Mouse (Mus musculus): Measurements from ENCODE around the gene Tcp11.

Tcp11 gene

DNA sequence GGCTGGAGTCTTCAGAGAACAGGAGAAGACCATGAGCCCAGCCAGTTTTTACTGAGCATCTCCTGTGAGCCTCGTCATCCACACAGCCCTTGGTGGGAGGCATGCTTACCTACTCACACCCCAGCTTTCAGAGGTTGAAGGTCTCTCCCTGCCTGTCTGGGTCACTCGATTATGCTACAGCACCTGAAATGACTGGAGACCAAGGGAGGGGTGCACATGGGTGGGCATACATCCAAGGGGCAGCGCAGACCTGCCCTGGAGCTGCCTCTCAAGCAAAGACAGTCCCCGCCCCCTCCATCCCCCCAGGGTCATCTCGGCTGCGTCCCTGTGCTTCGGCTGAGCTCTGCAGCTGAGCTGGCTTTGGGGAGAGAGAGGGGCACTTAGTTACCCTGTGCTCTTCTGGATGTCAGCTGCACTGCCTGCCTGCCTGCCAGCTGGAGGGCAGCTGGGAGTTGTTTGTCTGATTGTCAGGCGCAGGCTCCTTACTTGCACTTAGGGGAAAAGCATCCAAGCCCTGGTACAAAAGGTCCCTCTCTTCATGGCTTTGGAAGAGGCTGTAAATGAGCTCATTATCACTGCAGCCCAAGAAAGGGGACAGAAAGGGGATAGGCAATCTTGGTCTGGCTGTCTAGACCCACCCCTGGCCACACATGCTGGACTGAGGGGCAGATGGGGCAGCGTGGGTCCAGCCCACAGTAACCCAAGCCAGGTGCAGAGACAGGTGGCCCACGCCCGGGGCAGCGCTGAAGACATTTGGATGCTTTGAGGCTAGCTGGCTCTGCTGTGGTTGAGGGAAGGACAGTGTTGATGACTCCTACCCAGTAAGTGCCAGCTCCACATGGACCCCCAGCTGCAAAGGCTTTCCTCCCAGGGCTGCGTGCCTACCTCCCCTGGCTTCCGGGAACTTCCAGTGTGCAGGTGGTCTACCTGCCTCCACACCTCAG lies 43.4 kb downstream of the Tcp11 start:
- DNase-seq (ENCODE audit: low spot score): no peak

DNA sequence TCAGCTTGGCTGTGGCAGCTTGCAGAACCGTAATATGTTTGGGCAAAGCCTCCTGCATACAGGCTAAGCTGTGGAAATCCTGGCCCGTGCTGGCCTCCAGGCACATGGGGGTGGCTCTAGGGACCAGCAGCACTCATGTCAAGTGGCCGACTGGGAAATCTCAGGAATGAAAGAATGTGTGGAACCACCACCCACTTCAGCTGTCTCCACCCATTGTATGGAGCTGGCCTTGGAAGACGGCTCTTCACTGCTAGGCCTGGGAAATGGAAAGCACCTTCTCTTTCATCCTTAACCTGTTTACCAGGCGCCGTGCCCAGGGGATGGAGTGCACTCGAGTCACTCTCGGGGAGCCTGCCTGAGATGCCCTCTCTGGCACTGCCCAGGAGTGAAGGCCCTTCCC lies 45.5 kb downstream of the Tcp11 start:
- DNase-seq (ENCODE audit: low spot score): no peak

DNA sequence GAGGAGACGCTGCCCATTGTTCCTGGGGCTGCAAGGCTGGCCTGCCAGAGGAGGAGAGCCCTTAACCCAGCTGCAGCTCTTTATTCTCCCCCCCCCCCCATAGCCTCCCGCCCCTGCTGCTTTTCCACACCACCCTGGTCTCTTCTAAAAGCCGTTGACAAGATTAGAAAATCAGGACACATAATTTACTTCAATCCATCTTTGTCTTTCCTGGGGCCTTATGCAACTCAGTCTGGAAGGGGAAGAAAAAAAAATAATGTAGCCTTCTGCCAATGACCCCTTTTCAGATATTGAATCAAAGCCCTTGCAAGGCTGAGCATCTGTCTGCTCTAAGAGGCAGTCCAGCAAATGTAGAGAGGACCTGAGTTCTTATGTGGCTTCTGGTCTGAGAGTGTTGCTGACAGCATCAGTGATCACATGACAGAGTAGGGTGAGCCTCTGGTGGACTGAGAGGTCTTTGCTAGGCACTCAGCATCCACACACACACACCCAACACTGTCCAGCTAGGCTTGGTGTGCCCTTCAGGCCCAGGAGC lies 47.3 kb downstream of the Tcp11 start:
- no peak for DNase-seq (ENCODE audit: low spot score)

DNA sequence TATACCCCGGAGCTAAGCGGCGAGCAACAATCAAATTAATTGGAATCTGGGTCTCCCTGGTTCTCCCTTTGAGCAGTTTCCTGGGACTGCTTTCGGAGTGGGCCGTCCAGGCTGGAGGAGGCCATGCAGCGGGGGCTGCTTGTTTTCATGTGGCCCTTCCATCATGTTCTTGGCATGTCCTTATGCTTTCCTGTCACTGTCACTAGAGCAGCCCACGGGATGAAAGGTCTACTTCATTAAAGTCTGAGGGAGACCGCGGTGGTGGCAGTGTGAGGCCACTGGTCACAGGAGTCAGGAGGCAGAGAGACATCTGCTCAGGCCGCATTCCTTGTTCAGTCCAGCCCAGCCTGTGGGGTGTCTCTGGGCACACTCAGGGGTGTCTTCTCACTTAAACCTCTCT lies 48.2 kb downstream of the Tcp11 start:
- DNase-seq (ENCODE audit: low spot score): no peak

DNA sequence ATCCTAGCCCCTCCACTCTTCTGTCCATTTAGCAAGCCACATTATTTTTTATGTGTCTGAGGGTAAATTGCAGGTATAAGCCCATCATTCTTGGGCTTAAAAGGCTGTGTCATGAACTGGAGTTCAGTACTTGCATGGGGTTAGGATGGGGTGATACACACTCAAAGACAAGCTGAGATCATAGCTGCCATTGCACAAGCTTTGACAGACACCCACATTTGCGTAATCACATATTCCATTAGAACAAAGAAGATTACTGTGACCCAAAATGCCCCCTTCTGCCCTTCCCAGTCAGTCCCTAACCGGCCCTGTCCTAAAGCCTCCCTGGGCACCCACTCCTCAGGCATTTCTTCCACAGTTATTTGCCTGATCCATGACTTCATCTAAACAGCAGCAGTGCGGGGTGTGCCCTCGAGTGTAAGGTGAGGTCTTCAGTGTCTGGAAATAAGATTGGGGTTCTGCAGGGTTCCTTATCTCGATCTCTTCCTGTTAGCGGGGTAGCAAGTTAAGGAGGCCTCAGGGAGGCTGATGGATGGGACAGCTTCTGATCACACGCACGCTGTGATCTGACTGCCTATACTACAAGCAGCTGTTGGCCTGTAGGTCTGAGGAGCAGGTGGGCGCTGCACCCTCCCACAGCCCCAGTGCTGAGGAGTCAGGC lies 49.0 kb downstream of the Tcp11 start:
- no peak for DNase-seq (ENCODE audit: low spot score)

DNA sequence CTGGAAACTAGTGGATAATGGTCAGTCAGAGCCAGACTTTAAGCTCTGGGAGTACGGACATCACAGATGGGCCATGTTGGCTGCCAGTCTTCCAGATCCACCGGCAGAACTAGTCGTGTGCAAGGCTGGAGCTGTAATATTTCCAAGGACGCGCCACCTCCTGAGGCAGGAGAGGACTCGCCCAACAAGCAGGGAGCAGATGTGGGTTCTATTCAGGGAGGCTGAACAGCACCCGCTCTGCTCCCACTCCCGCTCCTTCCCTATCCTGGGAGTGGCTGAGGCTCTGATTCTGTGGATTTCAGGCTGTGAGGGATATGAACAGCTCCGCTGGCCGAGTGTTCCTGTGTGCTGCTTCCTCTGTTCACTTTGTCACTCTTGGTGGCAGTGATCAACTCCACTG lies 50.0 kb downstream of the Tcp11 start:
- DNase-seq (ENCODE audit: low spot score): no peak

DNA sequence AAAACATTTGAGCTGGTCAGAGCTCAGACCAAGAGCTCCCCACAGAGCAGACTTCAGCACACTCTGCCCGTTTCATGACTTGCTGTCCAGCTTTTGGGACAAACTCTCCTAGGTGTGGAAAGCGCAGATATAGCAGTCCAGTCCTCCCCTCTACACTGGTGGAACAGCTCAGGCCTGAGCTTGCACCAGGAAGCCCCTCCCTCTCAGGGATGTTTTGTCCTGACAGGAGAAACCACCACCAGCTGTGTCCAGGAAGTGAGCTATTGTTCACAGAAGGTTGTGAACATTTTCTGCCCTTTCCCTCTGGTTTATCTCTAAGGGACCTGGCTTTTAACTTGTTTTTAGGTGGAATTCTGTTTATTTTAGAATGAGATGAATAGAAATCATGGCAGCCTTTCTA lies 51.1 kb downstream of the Tcp11 start:
- DNase-seq (ENCODE audit: low spot score): no peak

DNA sequence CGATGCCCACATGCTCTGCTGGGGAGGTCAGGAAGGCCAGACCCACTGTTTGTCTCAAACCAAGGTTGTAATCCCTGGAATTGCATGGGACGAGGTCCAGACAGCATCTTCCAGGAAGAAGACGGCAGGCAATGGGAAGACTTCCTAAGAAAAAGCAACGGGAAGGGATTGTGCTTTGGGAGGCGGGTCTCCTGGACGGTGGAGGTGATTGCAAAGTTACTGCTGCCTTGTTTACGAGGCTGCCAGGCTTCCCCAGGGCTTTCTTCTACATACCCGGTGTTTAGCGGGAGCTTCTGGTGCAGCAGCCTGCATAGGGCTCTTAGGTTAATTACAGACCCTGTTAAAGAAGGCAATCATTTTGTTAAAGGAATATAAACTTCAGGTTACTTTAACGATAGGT lies 52.2 kb downstream of the Tcp11 start:
- no peak for DNase-seq (ENCODE audit: low spot score)

DNA sequence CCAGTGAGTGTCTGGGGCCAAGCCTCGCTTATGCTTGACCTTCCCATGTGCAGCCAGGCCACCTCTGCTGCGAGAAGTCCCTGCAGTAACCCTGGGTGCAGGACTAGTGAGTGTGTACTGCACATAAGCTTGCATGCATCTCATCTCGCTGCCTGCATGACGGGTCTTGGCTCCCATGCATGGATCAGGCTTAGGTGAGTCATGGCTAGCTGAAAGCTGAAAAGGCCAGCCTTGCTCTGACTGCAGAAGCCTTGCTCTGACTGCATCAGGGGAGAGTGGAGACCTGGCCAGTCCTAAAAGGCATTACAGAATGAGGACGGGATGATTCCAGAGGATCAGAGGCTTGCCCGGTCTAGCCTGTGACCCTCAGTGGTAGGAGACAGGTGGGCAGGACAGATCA lies 53.2 kb downstream of the Tcp11 start:
- DNase-seq (ENCODE audit: low spot score): no peak

DNA sequence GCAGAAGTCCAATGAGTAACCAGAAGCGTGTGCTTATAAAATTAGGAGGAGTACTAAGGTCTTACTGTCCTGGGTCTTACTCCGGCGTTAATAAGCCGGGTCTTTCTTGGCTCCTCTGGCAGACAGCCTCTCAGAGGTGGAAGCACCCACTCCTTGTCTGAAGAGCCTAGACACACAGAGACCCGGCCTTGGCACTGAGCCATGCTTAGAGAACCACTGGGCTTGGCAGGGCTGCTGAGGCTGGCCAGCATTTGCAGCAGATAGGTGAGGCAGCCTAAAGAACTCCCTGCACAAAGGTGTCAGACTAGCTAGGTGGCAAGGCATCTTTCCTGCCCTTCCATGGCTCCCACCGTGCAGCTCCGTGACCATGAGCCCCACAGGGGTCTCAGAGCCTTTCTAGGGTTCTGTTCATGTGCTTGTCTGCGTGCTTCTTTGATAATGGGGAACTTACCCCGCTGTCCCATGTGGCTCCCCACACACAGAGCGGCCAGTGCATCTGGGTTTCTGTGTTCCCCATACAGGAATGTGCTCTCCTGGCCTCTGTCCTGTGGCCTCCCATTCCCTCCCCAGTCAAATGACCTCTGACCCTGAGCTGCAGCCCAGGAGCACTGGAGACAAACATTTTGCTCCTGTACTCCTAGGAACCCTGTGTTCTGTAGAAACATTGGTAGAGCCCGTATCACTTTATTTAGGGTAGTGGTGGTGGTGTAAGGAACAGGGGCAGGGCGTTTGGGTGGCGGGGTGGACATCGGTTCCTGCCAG lies 54.1 kb downstream of the Tcp11 start:
- DNase-seq (ENCODE audit: low spot score): no peak

DNA sequence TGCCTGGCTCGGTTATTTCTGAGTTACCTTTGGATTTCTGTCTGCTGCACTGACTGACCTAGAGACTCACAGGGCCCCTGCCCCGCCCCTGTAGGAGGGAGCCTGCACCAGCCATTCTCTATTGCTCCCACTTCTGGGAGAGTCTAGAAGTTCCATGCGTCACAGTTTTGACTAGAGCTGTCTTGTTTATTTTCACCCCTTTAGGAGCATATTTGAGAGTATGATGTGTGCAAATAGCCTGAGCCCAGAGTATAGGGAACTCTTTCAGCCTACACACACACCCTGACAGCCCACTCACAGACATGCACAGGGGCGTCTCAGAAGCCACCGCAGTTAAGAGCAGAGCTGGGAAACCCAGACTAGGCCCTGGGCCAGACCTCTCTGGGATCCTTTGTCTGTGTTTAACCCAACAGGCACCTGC lies 54.9 kb downstream of the Tcp11 start:
- DNase-seq (ENCODE audit: low spot score): no peak

DNA sequence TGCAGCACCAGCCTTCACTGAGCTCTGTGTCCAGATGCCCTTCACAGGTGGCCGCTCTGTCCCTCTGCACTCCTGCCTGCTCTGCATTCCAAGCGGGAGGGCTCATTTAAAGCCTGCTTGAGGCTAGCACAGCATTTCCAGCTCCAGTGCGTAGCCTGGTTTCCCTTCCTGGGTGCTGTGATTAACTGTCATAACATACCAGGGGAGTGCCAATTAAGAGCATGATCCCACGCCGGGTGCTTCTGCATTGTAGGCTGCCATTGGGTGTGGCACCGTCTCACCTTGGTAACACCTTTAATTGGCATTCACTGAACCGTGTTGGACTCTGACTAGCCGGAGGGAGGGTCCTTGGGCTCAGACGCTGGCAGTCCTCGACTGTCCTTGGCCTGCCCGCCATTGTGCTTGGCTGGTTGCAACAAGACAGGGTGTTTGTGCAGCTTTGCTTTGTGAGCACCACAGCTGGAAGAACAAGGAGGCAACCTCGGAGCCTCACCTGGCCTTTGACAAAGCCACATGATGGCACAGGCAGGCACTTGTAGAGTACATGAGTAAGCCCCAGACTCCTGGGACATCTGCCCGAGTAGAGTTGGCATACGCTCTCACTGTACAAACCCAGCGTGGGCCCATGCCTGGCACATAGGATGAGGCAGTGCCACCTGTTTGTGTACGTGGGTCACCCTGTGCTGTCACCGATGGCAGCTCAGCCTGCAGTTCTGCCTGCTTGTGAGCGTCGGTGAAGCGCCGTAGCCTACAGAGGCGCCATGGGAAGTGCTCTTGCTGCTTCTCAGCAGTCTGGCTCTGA lies 57.4 kb downstream of the Tcp11 start:
- DNase-seq (ENCODE audit: low spot score): no peak

DNA sequence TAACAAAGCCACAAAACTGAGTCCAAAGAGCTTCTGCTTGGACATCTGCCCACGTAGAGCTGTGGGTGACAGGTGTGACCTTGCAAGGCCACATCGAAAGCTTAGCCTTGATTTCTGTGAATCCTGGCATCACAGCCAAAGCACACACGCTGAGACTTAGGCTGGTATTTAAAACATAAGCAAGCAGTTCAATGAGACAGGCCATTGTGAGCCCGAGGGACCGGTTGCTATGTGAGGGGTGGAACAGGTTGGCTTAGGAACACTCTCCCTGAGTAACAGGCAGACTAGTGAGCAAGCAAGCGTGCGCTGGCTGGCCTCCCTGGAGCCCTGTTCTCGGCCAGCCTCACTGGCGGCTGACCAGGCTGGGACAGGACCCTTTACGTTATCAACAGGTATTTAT lies 58.5 kb downstream of the Tcp11 start:
- DNase-seq (ENCODE audit: low spot score): no peak

DNA sequence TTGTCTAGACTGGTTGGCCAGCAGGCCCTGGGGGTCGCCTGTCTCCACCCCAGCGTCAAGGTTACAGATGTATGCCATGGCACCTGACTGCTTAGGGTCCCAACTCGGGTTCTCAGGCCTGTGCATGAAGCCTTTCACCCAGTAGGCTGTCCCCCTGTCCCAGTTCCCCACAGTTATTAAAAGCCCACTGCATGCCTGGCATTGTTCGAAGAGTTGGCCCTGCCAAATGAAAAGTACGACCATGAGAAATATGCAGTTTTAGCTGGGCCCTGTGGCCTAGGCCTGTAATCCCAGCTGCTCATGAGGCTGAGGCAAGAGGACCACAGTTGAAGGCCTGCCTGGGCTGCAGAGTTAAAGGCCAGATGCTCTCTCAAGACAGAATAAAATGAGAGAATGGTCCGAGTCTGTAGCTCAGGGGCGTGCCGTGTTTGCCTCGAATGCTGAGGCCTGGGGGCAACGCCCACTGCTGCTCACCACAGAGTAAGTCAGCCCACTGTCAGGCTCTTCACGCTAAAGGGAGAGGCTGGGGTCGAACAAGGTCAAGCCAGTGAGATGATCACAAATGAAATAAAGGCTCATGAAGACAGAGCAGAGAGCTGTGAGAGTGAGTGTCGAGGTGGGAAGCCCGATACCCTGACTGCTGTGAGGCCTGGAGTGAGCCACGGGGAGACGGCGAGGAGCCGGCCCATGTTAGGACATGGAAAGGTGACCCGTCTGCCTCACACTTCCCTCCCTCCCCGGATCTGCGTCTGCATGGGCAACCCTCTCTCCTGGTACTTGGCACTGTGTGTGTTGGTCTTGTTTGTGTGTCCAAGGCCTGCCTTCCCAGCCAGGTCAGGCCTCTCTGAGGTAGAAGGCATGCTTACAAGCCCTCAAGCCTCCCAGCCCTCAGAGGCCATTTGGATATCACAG lies 60.4 kb downstream of the Tcp11 start:
- DNase-seq (ENCODE audit: low spot score): no peak

DNA sequence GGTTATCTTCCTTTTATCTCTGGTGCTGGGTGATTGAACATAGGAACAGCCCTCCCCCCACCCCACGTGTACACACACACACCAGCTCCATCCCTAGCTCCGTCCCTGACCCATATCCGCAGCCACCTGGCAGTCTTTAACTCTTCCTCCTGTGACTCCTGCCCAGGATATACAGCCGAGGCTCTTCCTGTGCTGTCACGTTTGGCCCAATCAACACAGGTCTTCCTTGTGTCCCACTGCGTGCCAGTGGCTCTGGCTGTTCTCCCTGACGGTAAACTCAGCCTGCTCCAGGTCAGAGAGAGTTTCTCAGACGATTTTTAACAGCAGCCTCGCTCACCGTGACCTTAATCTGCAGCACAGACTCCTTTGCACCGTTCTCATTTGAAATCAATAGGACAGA lies 61.7 kb downstream of the Tcp11 start:
- DNase-seq (ENCODE audit: low spot score): no peak

DNA sequence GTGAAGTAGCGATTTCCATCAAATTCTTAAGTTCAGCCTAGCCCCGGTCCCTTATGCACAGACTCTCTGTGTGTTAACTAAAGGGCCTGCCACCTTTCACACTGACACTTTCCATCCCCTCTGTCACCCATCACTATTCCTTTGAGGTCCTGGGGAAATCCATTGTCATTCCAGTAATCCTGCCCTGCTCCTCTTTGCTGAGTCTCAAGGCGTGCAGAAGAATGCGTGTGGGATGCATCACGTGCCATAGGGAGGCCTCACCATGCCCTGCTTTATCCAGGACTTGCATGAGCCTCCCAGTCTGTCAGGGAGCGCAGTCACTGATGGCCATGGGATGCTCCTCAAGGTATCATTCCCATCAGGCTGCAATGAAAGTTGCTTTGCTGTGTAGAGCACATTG lies 62.1 kb downstream of the Tcp11 start:
- no peak for DNase-seq (ENCODE audit: low spot score)

All from urinary bladder, postnatal 25 days (tissue).